Mouse (Mus musculus): ENCODE results near the gene Fchsd2. TPM values are rescaled to one million over a fixed set of nuclear protein-coding genes. Genes with fewer than 3 reads are reported as not detected.

Gene Fchsd2
- polyA plus RNA-seq, 1 experiment from 2014 or later = 33.2 TPM

DNA sequence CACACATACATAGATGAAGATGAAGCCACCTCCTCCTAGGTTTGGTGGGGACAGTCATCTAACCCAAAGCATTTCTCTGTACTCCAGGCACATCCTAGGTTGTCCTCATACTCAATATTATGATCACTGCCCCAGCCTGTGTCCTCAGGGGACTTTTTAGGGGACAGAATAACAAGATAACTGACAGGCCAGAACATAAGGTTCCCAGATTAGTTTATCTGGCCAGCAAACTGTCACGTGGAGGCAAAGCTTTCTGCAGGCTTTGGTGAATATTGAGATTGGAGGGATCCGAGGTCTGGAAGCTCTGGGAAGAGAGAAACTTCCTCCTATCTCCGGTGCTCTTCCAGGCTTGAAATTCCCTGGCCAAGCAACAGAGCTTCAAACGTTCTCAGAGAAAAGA is 6.9 kb upstream of the Fchsd2 start:
- Histone ChIP-seq H3K9me3 (ENCODE audit: control insufficient read depth, low read length) (no peaks in the 10 kb centered on the region), H3K36me3 (ENCODE audit: control insufficient read depth, insufficient read depth, low read length) (no peaks in the 10 kb centered on the region), H3K27me3 (ENCODE audit: control insufficient read depth, insufficient read depth, low read length) (no peaks in the 10 kb centered on the region), H3K27ac (ENCODE audit: low read depth, low read length) (no peak overlapping the region), H3K4me1 (replicated peaks; ENCODE audit: control insufficient read depth, insufficient read depth, low read length) (no peaks in the 10 kb centered on the region), H3K4me3 (ENCODE audit: low read depth, low read length) (no peak overlapping the region), H3K4me2 (ENCODE audit: low read depth, low read length, severe bottlenecking) (no peak overlapping the region), H3K9ac (ENCODE audit: low read length) (no peak overlapping the region)
- 68% methylated on average over 4 of the region's 4 CpGs for WGBS
- no peak for DNase-seq (ENCODE audit: low spot score)
- ATAC-seq (replicated peaks; ENCODE audit: low FRiP score) = no peak

DNA sequence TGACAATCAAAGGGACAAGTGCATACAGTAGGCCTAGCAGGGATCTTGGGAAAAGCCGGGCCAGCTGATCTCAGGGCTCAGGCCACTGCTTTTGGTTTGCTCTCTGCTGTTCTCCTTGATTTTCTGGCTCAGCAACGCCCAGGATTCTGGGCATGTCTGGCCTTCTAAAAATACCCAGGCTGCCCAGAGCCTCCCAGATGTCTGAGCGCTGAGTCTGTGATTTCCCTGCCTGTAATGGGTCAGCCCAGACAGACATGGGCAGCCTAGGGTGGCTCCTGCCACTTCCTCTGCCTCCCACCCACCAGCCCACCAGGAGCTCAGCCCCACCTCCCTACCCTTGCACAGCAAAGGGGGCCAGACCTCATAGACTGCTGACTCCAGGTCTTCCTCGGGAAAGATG is 4.0 kb upstream of the Fchsd2 start:
- Histone ChIP-seq H3K4me3 (ENCODE audit: low read depth, low read length) (no peak overlapping the region), H3K4me1 (replicated peaks; ENCODE audit: control insufficient read depth, insufficient read depth, low read length) (no peaks in the 10 kb centered on the region), H3K9ac (ENCODE audit: low read length) (no peak overlapping the region), H3K4me2 (ENCODE audit: low read depth, low read length, severe bottlenecking) (no peak overlapping the region), H3K27me3 (ENCODE audit: control insufficient read depth, insufficient read depth, low read length) (no peaks in the 10 kb centered on the region), H3K27ac (ENCODE audit: low read depth, low read length) (no peak overlapping the region), H3K36me3 (ENCODE audit: control insufficient read depth, insufficient read depth, low read length) (no peaks in the 10 kb centered on the region), H3K9me3 (ENCODE audit: control insufficient read depth, low read length) (no peaks in the 10 kb centered on the region)
- ATAC-seq (replicated peaks; ENCODE audit: low FRiP score) = no peak
- 84% methylated on average over 4 of the region's 4 CpGs for WGBS
- DNase-seq (ENCODE audit: low spot score) = no peak

DNA sequence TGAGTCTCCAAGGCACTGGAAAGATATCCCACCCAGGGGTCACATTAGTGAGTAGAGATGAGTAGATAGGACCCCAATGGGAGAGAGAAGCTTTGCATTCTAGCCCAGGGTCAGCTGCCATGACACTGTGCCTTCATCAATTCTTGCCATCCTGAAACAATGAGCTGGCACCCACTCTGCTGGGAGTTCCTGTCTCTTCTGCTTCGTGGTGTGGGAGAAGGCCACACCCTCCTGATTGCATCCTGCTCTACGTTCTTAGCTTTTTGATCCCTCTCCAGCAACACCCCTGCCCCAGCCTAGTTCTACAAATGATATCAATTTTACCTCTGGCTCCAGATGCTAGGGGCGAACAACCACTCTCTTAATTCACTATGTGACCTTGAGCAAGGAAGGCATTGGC is 3.4 kb upstream of the Fchsd2 start:
- 80% methylated on average over 3 of the region's 3 CpGs for WGBS
- H3K4me3 ChIP-seq (ENCODE audit: low read depth, low read length) = no peak overlapping the region
- no peaks in the 10 kb centered on the region for H3K9me3 ChIP-seq (ENCODE audit: control insufficient read depth, low read length)
- H3K9ac ChIP-seq (ENCODE audit: low read length) = no peak overlapping the region
- no peak for DNase-seq (ENCODE audit: low spot score)
- no peak for ATAC-seq (replicated peaks; ENCODE audit: low FRiP score)
- H3K4me2 ChIP-seq (ENCODE audit: low read depth, low read length, severe bottlenecking) = no peak overlapping the region
- H3K27me3 ChIP-seq (ENCODE audit: control insufficient read depth, insufficient read depth, low read length) = no peaks in the 10 kb centered on the region
- no peaks in the 10 kb centered on the region for H3K36me3 ChIP-seq (ENCODE audit: control insufficient read depth, insufficient read depth, low read length)
- no peak overlapping the region for H3K27ac ChIP-seq (ENCODE audit: low read depth, low read length)
- H3K4me1 ChIP-seq (replicated peaks; ENCODE audit: control insufficient read depth, insufficient read depth, low read length) = no peaks in the 10 kb centered on the region

DNA sequence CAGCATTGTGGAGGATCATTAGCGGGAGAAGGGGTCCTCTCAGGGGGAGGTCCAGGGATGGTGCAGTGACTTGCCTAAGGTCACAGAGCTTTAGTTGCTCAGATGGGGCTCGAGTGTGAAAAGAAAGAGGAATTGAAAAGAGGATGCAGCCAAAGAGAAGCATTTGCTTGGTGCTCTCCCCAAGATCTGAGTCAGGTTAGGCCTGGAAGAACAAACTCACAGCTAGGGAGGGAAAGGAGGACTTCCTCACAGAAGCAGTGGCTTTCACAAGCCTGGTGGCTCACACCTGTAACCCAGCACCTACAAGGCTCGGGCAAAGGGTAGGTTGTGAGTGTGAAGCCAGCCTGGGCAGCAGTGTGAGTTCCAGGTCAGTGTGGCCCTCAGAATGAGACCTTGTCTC is 568 bp downstream of the Fchsd2 start:
- ATAC-seq (replicated peaks; ENCODE audit: low FRiP score) (no peak), DNase-seq (ENCODE audit: low spot score) (no peak)
- Histone ChIP-seq H3K4me3 (ENCODE audit: low read depth, low read length) (no peak overlapping the region), H3K36me3 (ENCODE audit: control insufficient read depth, insufficient read depth, low read length) (no peaks in the 10 kb centered on the region), H3K4me2 (ENCODE audit: low read depth, low read length, severe bottlenecking) (no peak overlapping the region), H3K4me1 (replicated peaks; ENCODE audit: control insufficient read depth, insufficient read depth, low read length) (no peaks in the 10 kb centered on the region), H3K27me3 (ENCODE audit: control insufficient read depth, insufficient read depth, low read length) (no peaks in the 10 kb centered on the region), H3K27ac (ENCODE audit: low read depth, low read length) (no peak overlapping the region), H3K9me3 (ENCODE audit: control insufficient read depth, low read length) (no peaks in the 10 kb centered on the region), H3K9ac (ENCODE audit: low read length) (no peak overlapping the region)
- 71% methylated on average over 3 of the region's 3 CpGs for WGBS

DNA sequence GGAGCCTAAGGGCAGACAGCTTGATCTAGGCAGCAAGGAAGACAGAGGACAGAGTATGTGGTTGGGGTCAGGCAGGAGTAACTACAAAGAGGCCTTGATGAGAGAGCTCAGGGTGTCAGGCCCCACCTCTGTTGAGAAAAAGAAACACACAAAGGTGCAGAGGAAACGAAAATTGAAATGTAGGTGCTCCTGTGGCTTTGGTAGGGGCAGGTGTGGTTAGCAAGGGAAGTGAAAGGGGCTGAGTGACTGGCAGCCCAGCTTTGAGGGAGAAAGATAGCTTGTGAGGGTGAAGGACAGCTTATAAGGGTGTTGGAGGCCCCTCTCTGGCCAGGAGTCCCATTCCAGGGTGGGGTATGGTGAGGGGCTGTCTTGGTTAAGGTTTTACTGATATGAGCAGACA is 2.1 kb downstream of the Fchsd2 start:
- H3K4me2 ChIP-seq (ENCODE audit: low read depth, low read length, severe bottlenecking) = no peak overlapping the region
- H3K9me3 ChIP-seq (ENCODE audit: control insufficient read depth, low read length) = no peaks in the 10 kb centered on the region
- no peaks in the 10 kb centered on the region for H3K27me3 ChIP-seq (ENCODE audit: control insufficient read depth, insufficient read depth, low read length)
- H3K36me3 ChIP-seq (ENCODE audit: control insufficient read depth, insufficient read depth, low read length) = no peaks in the 10 kb centered on the region
- H3K9ac ChIP-seq (ENCODE audit: low read length) = no peak overlapping the region
- H3K4me3 ChIP-seq (ENCODE audit: low read depth, low read length) = no peak overlapping the region
- WGBS = 60% methylated on average over 1 of the region's 1 CpGs
- no peak overlapping the region for H3K27ac ChIP-seq (ENCODE audit: low read depth, low read length)
- ATAC-seq (replicated peaks; ENCODE audit: low FRiP score) = no peak
- H3K4me1 ChIP-seq (replicated peaks; ENCODE audit: control insufficient read depth, insufficient read depth, low read length) = no peaks in the 10 kb centered on the region
- no peak for DNase-seq (ENCODE audit: low spot score)

DNA sequence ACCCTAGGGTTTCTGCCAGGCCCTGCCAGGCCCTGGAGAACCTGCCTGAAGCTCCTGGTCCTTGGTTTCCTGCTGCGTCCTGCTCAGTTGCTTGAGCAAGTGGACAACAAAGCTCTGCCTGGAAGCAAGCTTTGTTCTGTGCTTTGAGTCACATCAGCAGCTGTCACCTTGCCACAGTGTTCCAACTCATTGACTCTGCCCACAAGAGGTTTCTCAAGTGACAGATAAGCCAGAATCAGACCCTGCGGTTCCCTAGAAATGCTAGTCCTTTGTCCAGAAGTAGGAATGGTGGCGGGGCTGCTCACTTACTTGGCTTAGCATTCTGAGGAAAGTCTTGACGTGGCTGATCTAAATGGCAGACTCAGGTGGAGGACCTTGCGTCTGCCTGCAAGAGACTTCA is 2.9 kb downstream of the Fchsd2 start:
- H3K27ac ChIP-seq (ENCODE audit: low read depth, low read length) = no peak overlapping the region
- peak; percentile 32 for DNase-seq (ENCODE audit: low spot score)
- no peaks in the 10 kb centered on the region for H3K36me3 ChIP-seq (ENCODE audit: control insufficient read depth, insufficient read depth, low read length)
- no peak overlapping the region for H3K9ac ChIP-seq (ENCODE audit: low read length)
- H3K9me3 ChIP-seq (ENCODE audit: control insufficient read depth, low read length) = no peaks in the 10 kb centered on the region
- WGBS = 77% methylated on average over 5 of the region's 5 CpGs
- H3K27me3 ChIP-seq (ENCODE audit: control insufficient read depth, insufficient read depth, low read length) = no peaks in the 10 kb centered on the region
- no peak for ATAC-seq (replicated peaks; ENCODE audit: low FRiP score)
- H3K4me2 ChIP-seq (ENCODE audit: low read depth, low read length, severe bottlenecking) = no peak overlapping the region
- no peak overlapping the region for H3K4me3 ChIP-seq (ENCODE audit: low read depth, low read length)
- H3K4me1 ChIP-seq (replicated peaks; ENCODE audit: control insufficient read depth, insufficient read depth, low read length) = no peaks in the 10 kb centered on the region

DNA sequence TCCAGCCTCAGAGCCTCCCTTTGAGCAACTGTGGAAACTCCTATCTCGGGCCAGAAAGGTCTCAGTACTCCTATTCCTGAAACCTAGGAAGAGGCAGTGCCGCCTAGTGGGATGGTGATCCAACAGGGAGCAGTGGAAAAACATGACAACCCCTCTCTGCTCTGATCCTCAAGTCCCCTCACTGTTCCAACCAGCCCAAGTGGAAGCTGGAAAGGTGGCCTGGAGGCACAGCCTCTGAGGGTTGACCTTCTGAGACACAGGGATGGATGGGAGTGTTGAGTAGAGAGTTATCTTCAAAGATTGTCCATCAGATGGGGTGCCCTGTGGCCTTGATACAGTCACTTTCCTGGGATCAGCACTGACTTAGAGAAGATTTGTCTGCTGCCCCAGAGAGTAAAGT is 3.9 kb downstream of the Fchsd2 start:
- H3K9me3 ChIP-seq (ENCODE audit: control insufficient read depth, low read length) = no peaks in the 10 kb centered on the region
- H3K27ac ChIP-seq (ENCODE audit: low read depth, low read length) = no peak overlapping the region
- ATAC-seq (replicated peaks; ENCODE audit: low FRiP score) = no peak
- H3K36me3 ChIP-seq (ENCODE audit: control insufficient read depth, insufficient read depth, low read length) = no peaks in the 10 kb centered on the region
- H3K4me2 ChIP-seq (ENCODE audit: low read depth, low read length, severe bottlenecking) = no peak overlapping the region
- no peak overlapping the region for H3K9ac ChIP-seq (ENCODE audit: low read length)
- H3K27me3 ChIP-seq (ENCODE audit: control insufficient read depth, insufficient read depth, low read length) = no peaks in the 10 kb centered on the region
- DNase-seq (ENCODE audit: low spot score) = peak; percentile 33
- no peak overlapping the region for H3K4me3 ChIP-seq (ENCODE audit: low read depth, low read length)
- H3K4me1 ChIP-seq (replicated peaks; ENCODE audit: control insufficient read depth, insufficient read depth, low read length) = no peaks in the 10 kb centered on the region
- WGBS = 90% methylated on average over 2 of the region's 2 CpGs

DNA sequence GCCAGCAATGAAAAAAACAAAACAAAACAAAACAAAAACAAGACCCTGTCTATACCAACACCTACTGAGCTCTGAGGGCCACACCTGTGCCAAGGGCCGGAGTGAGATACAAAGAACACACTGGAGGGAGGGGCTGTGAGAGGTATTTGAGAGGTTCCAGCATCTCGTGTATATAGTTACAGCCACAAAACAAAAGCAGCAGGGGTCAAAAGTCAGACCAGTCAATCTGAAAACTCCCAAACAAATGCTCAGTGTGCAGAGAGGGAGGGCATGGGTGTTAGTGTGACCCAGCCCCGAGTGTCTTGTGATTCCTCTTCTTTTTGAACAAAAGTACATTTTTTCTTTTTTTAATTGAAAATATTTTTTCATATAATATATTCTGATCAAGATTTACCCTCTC is 4.4 kb downstream of the Fchsd2 start:
- Histone ChIP-seq H3K9ac (ENCODE audit: low read length) (no peak overlapping the region), H3K4me1 (replicated peaks; ENCODE audit: control insufficient read depth, insufficient read depth, low read length) (no peaks in the 10 kb centered on the region), H3K9me3 (ENCODE audit: control insufficient read depth, low read length) (no peaks in the 10 kb centered on the region), H3K4me3 (ENCODE audit: low read depth, low read length) (no peak overlapping the region), H3K36me3 (ENCODE audit: control insufficient read depth, insufficient read depth, low read length) (no peaks in the 10 kb centered on the region), H3K27me3 (ENCODE audit: control insufficient read depth, insufficient read depth, low read length) (no peaks in the 10 kb centered on the region), H3K27ac (ENCODE audit: low read depth, low read length) (no peak overlapping the region), H3K4me2 (ENCODE audit: low read depth, low read length, severe bottlenecking) (no peak overlapping the region)
- DNase-seq (ENCODE audit: low spot score) = peak; percentile 29
- 58% methylated on average over 3 of the region's 3 CpGs for WGBS
- no peak for ATAC-seq (replicated peaks; ENCODE audit: low FRiP score)

DNA sequence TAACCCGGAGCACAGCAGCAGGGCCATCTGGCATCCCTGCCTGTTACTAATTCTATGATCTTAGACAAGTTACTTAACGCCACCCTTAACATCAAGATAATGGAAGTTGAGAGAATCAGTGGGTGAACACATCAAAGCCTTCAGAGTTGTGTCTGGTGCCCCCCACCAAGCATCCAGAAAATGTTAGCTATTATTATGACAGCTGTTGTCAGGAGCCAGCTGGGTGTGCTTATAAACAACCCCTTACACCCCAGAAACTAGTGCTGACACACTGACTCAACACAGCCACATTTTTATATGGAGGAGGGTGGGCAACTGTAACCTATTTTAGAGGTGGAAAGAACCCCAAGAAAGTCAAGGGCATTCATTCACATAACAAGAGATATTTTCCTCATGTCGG is 7.3 kb downstream of the Fchsd2 start:
- WGBS = 74% methylated on average over 3 of the region's 3 CpGs
- ATAC-seq (replicated peaks; ENCODE audit: low FRiP score) (no peak), DNase-seq (ENCODE audit: low spot score) (no peak)
- no peak overlapping the region for H3K27ac ChIP-seq (ENCODE audit: low read depth, low read length)
- no peak overlapping the region for H3K4me3 ChIP-seq (ENCODE audit: low read depth, low read length)
- no peak overlapping the region for H3K9ac ChIP-seq (ENCODE audit: low read length)
- H3K4me2 ChIP-seq (ENCODE audit: low read depth, low read length, severe bottlenecking) = no peak overlapping the region
- no peaks in the 10 kb centered on the region for H3K36me3 ChIP-seq (ENCODE audit: control insufficient read depth, insufficient read depth, low read length)
- H3K9me3 ChIP-seq (ENCODE audit: control insufficient read depth, low read length) = no peaks in the 10 kb centered on the region
- H3K27me3 ChIP-seq (ENCODE audit: control insufficient read depth, insufficient read depth, low read length) = no peaks in the 10 kb centered on the region
- no peaks in the 10 kb centered on the region for H3K4me1 ChIP-seq (replicated peaks; ENCODE audit: control insufficient read depth, insufficient read depth, low read length)
